Mouse (Mus musculus) stomach, postnatal 0 days (tissue): ENCODE results near the gene Abhd2. TPM values are rescaled to one million over a fixed set of nuclear protein-coding genes. Genes with fewer than 3 reads are reported as not detected.
A peak's percentile ranks its signal among the peaks of the same experiment; 100 is the strongest.

Experiments used
- ATAC-seq: fragments of 200-750 bp; cut with Nextera tagmentation; 2 replicates; pipeline ENCODE4 v1.8.0; 2017; ENCODE audit not compliant: low FRiP score, low TSS enrichment
- DNase-seq: peaks from one replicate; pipeline ENCODE4 v3.0.0-alpha.2; 2016; ENCODE audit warnings: low spot score
- H3K27ac ChIP-seq: fragments of 300-500 bp; sonication (generic); replicated peaks from 2 replicates; pipeline ENCODE4 v1.5.1; 2014; ENCODE audit warnings: mild to moderate bottlenecking, control low read depth
- H3K27me3 ChIP-seq: fragments of 300-500 bp; sonication (generic); 2 replicates; pipeline ENCODE4 v1.6.1; 2014; ENCODE audit warnings: low read length; ENCODE audit not compliant: control insufficient read depth, insufficient read depth
- H3K36me3 ChIP-seq: fragments of 300-500 bp; sonication (generic); 2 replicates; pipeline ENCODE4 v1.6.1; 2014; ENCODE audit warnings: low read length, mixed read lengths; ENCODE audit not compliant: control insufficient read depth, insufficient read depth
- H3K4me1 ChIP-seq: fragments of 300-500 bp; sonication (generic); replicated peaks from 2 replicates; pipeline ENCODE4 v1.6.1; 2014; ENCODE audit warnings: antibody characterized with exemption; ENCODE audit not compliant: control insufficient read depth, insufficient read depth
- H3K4me2 ChIP-seq: fragments of 300-500 bp; sonication (generic); replicated peaks from 2 replicates; pipeline ENCODE4 v1.6.1; 2014; ENCODE audit warnings: low read depth, mild to moderate bottlenecking, control low read depth, moderate library complexity
- H3K4me3 ChIP-seq: fragments of 300-500 bp; sonication (generic); 2 replicates; pipeline ENCODE4 v1.5.1; 2014; ENCODE audit warnings: low read depth, low read length, control low read depth
- H3K9ac ChIP-seq: fragments of 300-500 bp; sonication (generic); 2 replicates; pipeline ENCODE4 v1.6.1; 2014; ENCODE audit warnings: mild to moderate bottlenecking, low read length, control low read depth, mixed read lengths
- H3K9me3 ChIP-seq: fragments of 300-500 bp; sonication (generic); 2 replicates; pipeline ENCODE4 v1.6.1; 2016; ENCODE audit warnings: low read length; ENCODE audit not compliant: control insufficient read depth
- CTCF ChIP-seq: IDR thresholded peaks from 2 replicates; pipeline ENCODE4 v1.5.1; 2016; ENCODE audit warnings: antibody characterized with exemption, low read depth, mild to moderate bottlenecking, moderate library complexity
- EP300 ChIP-seq: optimal IDR thresholded peaks from 2 replicates; pipeline ENCODE3; 2016; ENCODE audit warnings: antibody characterized with exemption
- WGBS: fragments of 180-500 bp; shearing (Covaris S2); extraction: QIAGEN DNeasy Blood & Tissue Kit; methylation state at CpG from one replicate; pipeline ENCODE4 v1.1.7; 2014; 5-methylcytosine and 5-hydroxymethylcytosine counted together
- polyA plus RNA-seq: library from polyadenylated mRNA; unstranded; fragments of >200 nt; fragmentation: Nextera tagmentation; extraction: Ambion mirVana; gene quantifications from 2 replicates; pipeline ENCODE4 v1.2.1, GENCODE M21; 2015

Gene Abhd2
- polyA plus RNA-seq, 1 experiment from 2014 or later: 27.5 TPM

GRCm38 (mm10) chr7:79347108-79347813 is 74.3 kb downstream of the Abhd2 start:
- Histone ChIP-seq H3K27ac (no peak overlapping the region), H3K36me3 (peaks cover 23% of the 10 kb centered on the region), H3K9ac (no peak overlapping the region), H3K27me3 (no peaks in the 10 kb centered on the region), H3K4me2 (no peak overlapping the region), H3K4me1 (no peaks in the 10 kb centered on the region), H3K4me3 (no peak overlapping the region), H3K9me3 (no peaks in the 10 kb centered on the region)
- WGBS: 71% methylated on average over 13 of the region's 13 CpGs
- TF ChIP-seq EP300: no peak
- TF ChIP-seq CTCF: peak; percentile 44
- DNase-seq (no peak), ATAC-seq (no peak)

GRCm38 (mm10) chr7:79348816-79349215 is 75.8 kb downstream of the Abhd2 start:
- WGBS: 86% methylated on average over 8 of the region's 8 CpGs
- no peaks in the 10 kb centered on the region for H3K4me1 ChIP-seq
- ATAC-seq: no peak
- no peak overlapping the region for H3K4me3 ChIP-seq
- no peak overlapping the region for H3K9ac ChIP-seq
- H3K27me3 ChIP-seq: no peaks in the 10 kb centered on the region
- H3K36me3 ChIP-seq: peaks cover 21% of the 10 kb centered on the region; the same call in 1 of the 2 replicates
- H3K27ac ChIP-seq: no peak overlapping the region
- H3K9me3 ChIP-seq: no peaks in the 10 kb centered on the region
- H3K4me2 ChIP-seq: no peak overlapping the region
- no peak for DNase-seq
- no peak for TF ChIP-seq EP300
- TF ChIP-seq CTCF: no peak

GRCm38 (mm10) chr7:79349738-79350386 is 76.9 kb downstream of the Abhd2 start:
- Histone ChIP-seq H3K4me3 (no peak overlapping the region), H3K9me3 (no peaks in the 10 kb centered on the region), H3K4me2 (no peak overlapping the region), H3K36me3 (peaks cover 23% of the 10 kb centered on the region; the same call in 1 of the 2 replicates), H3K27ac (no peak overlapping the region), H3K27me3 (no peaks in the 10 kb centered on the region), H3K4me1 (no peaks in the 10 kb centered on the region), H3K9ac (no peak overlapping the region)
- DNase-seq: peak; percentile 70
- TF ChIP-seq EP300: no peak
- peak; percentile 98 for TF ChIP-seq CTCF
- WGBS: 41% methylated on average over 12 of the region's 12 CpGs
- peak; percentile 13 for ATAC-seq

GRCm38 (mm10) chr7:79358350-79359182 is 85.6 kb downstream of the Abhd2 start:
- no peak overlapping the region for H3K4me3 ChIP-seq
- 55% methylated on average over 15 of the region's 15 CpGs for WGBS
- no peaks in the 10 kb centered on the region for H3K27me3 ChIP-seq
- H3K9me3 ChIP-seq: no peaks in the 10 kb centered on the region
- H3K4me1 ChIP-seq: no peaks in the 10 kb centered on the region
- H3K36me3 ChIP-seq: peaks cover 18% of the 10 kb centered on the region
- H3K9ac ChIP-seq: no peak overlapping the region
- H3K4me2 ChIP-seq: no peak overlapping the region
- DNase-seq (no peak), ATAC-seq (no peak)
- H3K27ac ChIP-seq: no peak overlapping the region
- no peak for TF ChIP-seq EP300
- TF ChIP-seq CTCF: no peak

- Histone ChIP-seq H3K4me3 (no peak overlapping the region), H3K27ac (no peak overlapping the region), H3K4me2 (no peak overlapping the region), H3K36me3 (peaks cover 20% of the 10 kb centered on the region), H3K9me3 (no peaks in the 10 kb centered on the region), H3K9ac (no peak overlapping the region), H3K4me1 (no peaks in the 10 kb centered on the region), H3K27me3 (no peaks in the 10 kb centered on the region)
- ATAC-seq: no peak
- no peak for DNase-seq
- TF ChIP-seq EP300 (no peak), CTCF (no peak)
- WGBS: 85% methylated on average over 3 of the region's 3 CpGs
These were observed 86.1 kb downstream of the Abhd2 start for GRCm38 (mm10) chr7:79359183-79359435.

- no peak for TF ChIP-seq EP300
- no peak for TF ChIP-seq CTCF
- Histone ChIP-seq H3K27ac (no peak overlapping the region), H3K4me1 (no peaks in the 10 kb centered on the region), H3K4me3 (no peak overlapping the region), H3K9me3 (no peaks in the 10 kb centered on the region), H3K36me3 (peaks cover 18% of the 10 kb centered on the region), H3K27me3 (no peaks in the 10 kb centered on the region), H3K4me2 (no peak overlapping the region), H3K9ac (no peak overlapping the region)
- DNase-seq (no peak), ATAC-seq (no peak)
- WGBS: 73% methylated on average over 11 of the region's 11 CpGs
These were observed 87.1 kb downstream of the Abhd2 start for GRCm38 (mm10) chr7:79360056-79360455.
